Mouse (Mus musculus): ENCODE results near the gene Arhgap24. TPM values are rescaled to one million over a fixed set of nuclear protein-coding genes. Genes with fewer than 3 reads are reported as not detected.

Arhgap24 gene
- polyA plus RNA-seq, 1 experiment from 2014 or later: 51.1 TPM

- H3K4me2 ChIP-seq (replicated peaks; ENCODE audit: low read depth, low read length): no peak overlapping the region
- H3K4me3 ChIP-seq (ENCODE audit: low read length): no peak overlapping the region
- no peaks in the 10 kb centered on the region for H3K9me3 ChIP-seq (ENCODE audit: control insufficient read depth, low read length)
- no peak overlapping the region for H3K9ac ChIP-seq (ENCODE audit: low read depth, low read length)
- H3K4me1 ChIP-seq (ENCODE audit: control insufficient read depth, insufficient read depth, low read length): no peaks in the 10 kb centered on the region
- H3K27ac ChIP-seq (ENCODE audit: low read depth, low read length): no peak overlapping the region
- H3K36me3 ChIP-seq (ENCODE audit: control insufficient read depth, insufficient read depth, low read length): no peaks in the 10 kb centered on the region
- 49% methylated on average over 11 of the region's 11 CpGs for WGBS
- ATAC-seq (ENCODE audit: low FRiP score, low TSS enrichment): no peak
- H3K27me3 ChIP-seq (ENCODE audit: control insufficient read depth, insufficient read depth, low read length): no peaks in the 10 kb centered on the region
Measured at GRCm38 (mm10) chr5:102550870-102551637, 69.9 kb downstream of the Arhgap24 start.

- WGBS: 83% methylated on average over 1 of the region's 1 CpGs
Measured at GRCm38 (mm10) chr5:102552533-102552932, 71.3 kb downstream of the Arhgap24 start.

DNA sequence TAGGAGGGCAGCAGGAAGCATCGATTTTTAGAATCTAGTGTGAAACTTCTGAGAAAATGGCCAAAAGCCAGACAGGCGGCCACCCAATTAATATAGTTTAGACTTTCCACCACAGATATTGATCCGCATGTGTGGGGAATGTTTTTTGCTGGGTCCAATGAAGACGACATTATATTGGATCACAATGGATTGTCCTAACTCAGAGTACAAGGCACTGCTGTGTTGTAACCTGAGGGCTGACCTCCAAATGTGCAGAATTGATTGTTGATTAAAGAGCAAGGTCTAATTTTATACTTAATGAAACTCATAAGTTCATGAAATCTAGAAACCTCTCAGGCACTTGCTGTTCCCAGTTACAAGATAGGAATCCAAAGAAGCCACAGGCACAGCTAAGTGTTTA lies 74.8 kb downstream of the Arhgap24 start:
- Histone ChIP-seq H3K4me3 (ENCODE audit: low read length) (no peak overlapping the region), H3K36me3 (ENCODE audit: control insufficient read depth, insufficient read depth, low read length) (no peaks in the 10 kb centered on the region), H3K9ac (ENCODE audit: low read depth, low read length) (no peak overlapping the region), H3K4me1 (ENCODE audit: control insufficient read depth, insufficient read depth, low read length) (no peaks in the 10 kb centered on the region), H3K27me3 (ENCODE audit: control insufficient read depth, insufficient read depth, low read length) (no peaks in the 10 kb centered on the region), H3K27ac (ENCODE audit: low read depth, low read length) (no peak overlapping the region), H3K4me2 (replicated peaks; ENCODE audit: low read depth, low read length) (no peak overlapping the region), H3K9me3 (ENCODE audit: control insufficient read depth, low read length) (no peaks in the 10 kb centered on the region)
- WGBS: 90% methylated on average over 4 of the region's 4 CpGs
- no peak for ATAC-seq (ENCODE audit: low FRiP score, low TSS enrichment)

More at GRCm38 (mm10) chr5:102552533-102552932, 71.3 kb downstream of the Arhgap24 start:
- Histone ChIP-seq H3K4me1 (ENCODE audit: control insufficient read depth, insufficient read depth, low read length) (no peaks in the 10 kb centered on the region), H3K36me3 (ENCODE audit: control insufficient read depth, insufficient read depth, low read length) (no peaks in the 10 kb centered on the region), H3K4me2 (replicated peaks; ENCODE audit: low read depth, low read length) (no peak overlapping the region), H3K9ac (ENCODE audit: low read depth, low read length) (no peak overlapping the region), H3K4me3 (ENCODE audit: low read length) (no peak overlapping the region), H3K27me3 (ENCODE audit: control insufficient read depth, insufficient read depth, low read length) (no peaks in the 10 kb centered on the region), H3K9me3 (ENCODE audit: control insufficient read depth, low read length) (no peaks in the 10 kb centered on the region), H3K27ac (ENCODE audit: low read depth, low read length) (no peak overlapping the region)
- ATAC-seq (ENCODE audit: low FRiP score, low TSS enrichment): no peak

GRCm38 (mm10) chr5:102560270-102560669 lies 79.1 kb downstream of the Arhgap24 start:
- no peaks in the 10 kb centered on the region for H3K4me1 ChIP-seq (ENCODE audit: control insufficient read depth, insufficient read depth, low read length)
- H3K4me2 ChIP-seq (replicated peaks; ENCODE audit: low read depth, low read length): no peak overlapping the region
- H3K4me3 ChIP-seq (ENCODE audit: low read length): no peak overlapping the region
- WGBS: 78% methylated on average over 6 of the region's 6 CpGs
- no peaks in the 10 kb centered on the region for H3K36me3 ChIP-seq (ENCODE audit: control insufficient read depth, insufficient read depth, low read length)
- no peaks in the 10 kb centered on the region for H3K27me3 ChIP-seq (ENCODE audit: control insufficient read depth, insufficient read depth, low read length)
- no peaks in the 10 kb centered on the region for H3K9me3 ChIP-seq (ENCODE audit: control insufficient read depth, low read length)
- no peak overlapping the region for H3K27ac ChIP-seq (ENCODE audit: low read depth, low read length)
- ATAC-seq (ENCODE audit: low FRiP score, low TSS enrichment): no peak
- H3K9ac ChIP-seq (ENCODE audit: low read depth, low read length): no peak overlapping the region

GRCm38 (mm10) chr5:102563971-102564370 lies 82.8 kb downstream of the Arhgap24 start:
- Histone ChIP-seq H3K9ac (ENCODE audit: low read depth, low read length) (no peak overlapping the region), H3K4me1 (ENCODE audit: control insufficient read depth, insufficient read depth, low read length) (no peaks in the 10 kb centered on the region), H3K4me2 (replicated peaks; ENCODE audit: low read depth, low read length) (no peak overlapping the region), H3K27me3 (ENCODE audit: control insufficient read depth, insufficient read depth, low read length) (no peaks in the 10 kb centered on the region), H3K4me3 (ENCODE audit: low read length) (no peak overlapping the region), H3K9me3 (ENCODE audit: control insufficient read depth, low read length) (no peaks in the 10 kb centered on the region), H3K27ac (ENCODE audit: low read depth, low read length) (no peak overlapping the region), H3K36me3 (ENCODE audit: control insufficient read depth, insufficient read depth, low read length) (no peaks in the 10 kb centered on the region)
- WGBS: 69% methylated on average over 4 of the region's 4 CpGs
- no peak for ATAC-seq (ENCODE audit: low FRiP score, low TSS enrichment)

- H3K27me3 ChIP-seq (ENCODE audit: control insufficient read depth, insufficient read depth, low read length): no peaks in the 10 kb centered on the region
- H3K9me3 ChIP-seq (ENCODE audit: control insufficient read depth, low read length): no peaks in the 10 kb centered on the region
- ATAC-seq (ENCODE audit: low FRiP score, low TSS enrichment): no peak
- no peak overlapping the region for H3K4me3 ChIP-seq (ENCODE audit: low read length)
- WGBS: 73% methylated on average over 5 of the region's 5 CpGs
- no peak overlapping the region for H3K27ac ChIP-seq (ENCODE audit: low read depth, low read length)
- H3K4me1 ChIP-seq (ENCODE audit: control insufficient read depth, insufficient read depth, low read length): no peaks in the 10 kb centered on the region
- no peak overlapping the region for H3K4me2 ChIP-seq (replicated peaks; ENCODE audit: low read depth, low read length)
- no peaks in the 10 kb centered on the region for H3K36me3 ChIP-seq (ENCODE audit: control insufficient read depth, insufficient read depth, low read length)
- no peak overlapping the region for H3K9ac ChIP-seq (ENCODE audit: low read depth, low read length)
Measured at GRCm38 (mm10) chr5:102568764-102569163, 87.6 kb downstream of the Arhgap24 start.

DNA sequence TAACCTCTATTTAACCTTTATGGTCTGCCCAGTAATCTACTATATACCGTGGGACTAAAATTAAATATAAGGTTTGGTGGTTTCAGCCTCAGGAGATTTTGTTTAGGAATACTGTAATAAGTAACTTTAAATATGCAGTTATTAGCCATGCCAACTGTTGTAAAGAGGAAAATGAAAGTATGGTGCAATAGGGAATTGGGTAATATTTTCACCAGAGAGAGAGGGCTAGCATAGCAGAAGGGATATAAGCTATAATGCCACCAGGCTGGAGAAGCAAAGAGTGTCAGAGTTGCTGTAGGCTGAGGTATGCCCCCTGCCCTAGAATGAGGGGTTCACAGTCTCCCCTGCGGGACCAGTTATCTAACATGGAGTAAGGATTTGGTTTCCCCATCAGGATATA lies 90.3 kb downstream of the Arhgap24 start:
- 94% methylated on average over 2 of the region's 2 CpGs for WGBS
- no peak overlapping the region for H3K4me3 ChIP-seq (ENCODE audit: low read length)
- H3K27me3 ChIP-seq (ENCODE audit: control insufficient read depth, insufficient read depth, low read length): no peaks in the 10 kb centered on the region
- no peaks in the 10 kb centered on the region for H3K36me3 ChIP-seq (ENCODE audit: control insufficient read depth, insufficient read depth, low read length)
- 0 out of 2 replicates have a peak, but pooled peaks cover 3% of the 10 kb centered on the region for H3K9me3 ChIP-seq (ENCODE audit: control insufficient read depth, low read length)
- ATAC-seq (ENCODE audit: low FRiP score, low TSS enrichment): no peak
- no peak overlapping the region for H3K27ac ChIP-seq (ENCODE audit: low read depth, low read length)
- no peaks in the 10 kb centered on the region for H3K4me1 ChIP-seq (ENCODE audit: control insufficient read depth, insufficient read depth, low read length)
- no peak overlapping the region for H3K9ac ChIP-seq (ENCODE audit: low read depth, low read length)
- H3K4me2 ChIP-seq (replicated peaks; ENCODE audit: low read depth, low read length): no peak overlapping the region

GRCm38 (mm10) chr5:102576750-102577149 lies 95.6 kb downstream of the Arhgap24 start:
- H3K9ac ChIP-seq (ENCODE audit: low read depth, low read length): no peak overlapping the region
- H3K4me2 ChIP-seq (replicated peaks; ENCODE audit: low read depth, low read length): no peak overlapping the region
- 0 out of 2 replicates have a peak, but pooled peaks cover 3% of the 10 kb centered on the region for H3K9me3 ChIP-seq (ENCODE audit: control insufficient read depth, low read length)
- H3K4me1 ChIP-seq (ENCODE audit: control insufficient read depth, insufficient read depth, low read length): no peaks in the 10 kb centered on the region
- H3K4me3 ChIP-seq (ENCODE audit: low read length): no peak overlapping the region
- H3K27me3 ChIP-seq (ENCODE audit: control insufficient read depth, insufficient read depth, low read length): no peaks in the 10 kb centered on the region
- H3K36me3 ChIP-seq (ENCODE audit: control insufficient read depth, insufficient read depth, low read length): no peaks in the 10 kb centered on the region
- no peak overlapping the region for H3K27ac ChIP-seq (ENCODE audit: low read depth, low read length)
- ATAC-seq (ENCODE audit: low FRiP score, low TSS enrichment): no peak
- WGBS: 97% methylated on average over 3 of the region's 3 CpGs

GRCm38 (mm10) chr5:102577729-102578128 lies 96.5 kb downstream of the Arhgap24 start:
- 0 out of 2 replicates have a peak, but pooled peaks cover 3% of the 10 kb centered on the region for H3K9me3 ChIP-seq (ENCODE audit: control insufficient read depth, low read length)
- H3K9ac ChIP-seq (ENCODE audit: low read depth, low read length): no peak overlapping the region
- 47% methylated on average over 3 of the region's 3 CpGs for WGBS
- H3K4me2 ChIP-seq (replicated peaks; ENCODE audit: low read depth, low read length): no peak overlapping the region
- no peak for ATAC-seq (ENCODE audit: low FRiP score, low TSS enrichment)
- H3K36me3 ChIP-seq (ENCODE audit: control insufficient read depth, insufficient read depth, low read length): no peaks in the 10 kb centered on the region
- no peaks in the 10 kb centered on the region for H3K27me3 ChIP-seq (ENCODE audit: control insufficient read depth, insufficient read depth, low read length)
- H3K4me3 ChIP-seq (ENCODE audit: low read length): no peak overlapping the region
- no peaks in the 10 kb centered on the region; the same call in 1 of the 2 replicates for H3K4me1 ChIP-seq (ENCODE audit: control insufficient read depth, insufficient read depth, low read length)
- no peak overlapping the region for H3K27ac ChIP-seq (ENCODE audit: low read depth, low read length)
